Mouse (Mus musculus) kidney, postnatal 0 days (tissue): Measurements from ENCODE around the gene Slc11a1. TPM values are rescaled to one million over a fixed set of nuclear protein-coding genes. Genes with fewer than 3 reads are reported as not detected.
A peak's percentile ranks its signal among the peaks of the same experiment; 100 is the strongest.
"Not testable (repeated sequence)": the region's sequence is repeated elsewhere in the genome, so short reads cannot be mapped to it uniquely, and the experiment has no call there.

Experiments
- ATAC-seq: fragments of 200-750 bp; cut with Nextera tagmentation; replicated peaks from 2 replicates; pipeline ENCODE4 v1.8.0; 2017; ENCODE audit warnings: low read depth, moderate number of reproducible peaks, moderate TSS enrichment, moderate library complexity; ENCODE audit not compliant: low FRiP score
- DNase-seq: peaks from one replicate; pipeline ENCODE4 v3.0.0-alpha.2; 2016; ENCODE audit warnings: low spot score
- H3K27ac ChIP-seq: fragments of 300-500 bp; sonication (generic); 2 replicates; pipeline ENCODE4 v1.5.1; 2014; ENCODE audit warnings: mild to moderate bottlenecking
- H3K27me3 ChIP-seq: fragments of 300-500 bp; sonication (generic); 2 replicates; pipeline ENCODE4 v1.6.1; 2014; ENCODE audit warnings: low read length, mixed read lengths; ENCODE audit not compliant: insufficient read depth
- H3K36me3 ChIP-seq: fragments of 300-500 bp; sonication (generic); 2 replicates; pipeline ENCODE4 v1.6.1; 2014; ENCODE audit warnings: low read length, mixed read lengths; ENCODE audit not compliant: insufficient read depth
- H3K4me1 ChIP-seq: fragments of 300-500 bp; sonication (generic); replicated peaks from 2 replicates; pipeline ENCODE4 v1.6.1; 2014; ENCODE audit warnings: antibody characterized with exemption, low read length, mixed read lengths; ENCODE audit not compliant: insufficient read depth
- H3K4me2 ChIP-seq: fragments of 300-500 bp; sonication (generic); 2 replicates; pipeline ENCODE4 v1.6.1; 2014; ENCODE audit warnings: mild to moderate bottlenecking, low read length, moderate library complexity, mixed read lengths
- H3K4me3 ChIP-seq: fragments of 300-500 bp; sonication (generic); replicated peaks from 2 replicates; pipeline ENCODE4 v1.5.1; 2014; ENCODE audit warnings: low read depth, low read length
- H3K9ac ChIP-seq: fragments of 300-500 bp; sonication (generic); 2 replicates; pipeline ENCODE4 v1.6.1; 2014; ENCODE audit warnings: low read depth, low read length
- H3K9me3 ChIP-seq: fragments of 300-500 bp; sonication (generic); replicated peaks from 2 replicates; pipeline ENCODE4 v1.6.1; 2016; ENCODE audit warnings: low read length, inconsistent platforms, mixed read lengths
- CTCF ChIP-seq: IDR thresholded peaks from 2 replicates; pipeline ENCODE4 v1.5.1; 2016; ENCODE audit warnings: antibody characterized with exemption, low read depth, mild to moderate bottlenecking, moderate library complexity
- WGBS: fragments of 180-500 bp; shearing (Covaris S2); extraction: QIAGEN DNeasy Blood & Tissue Kit; methylation state at CpG from one replicate; pipeline ENCODE4 v1.1.7; 2014; 5-methylcytosine and 5-hydroxymethylcytosine counted together
- polyA plus RNA-seq: library from polyadenylated mRNA; unstranded; fragments of >200 nt; fragmentation: Nextera tagmentation; extraction: Ambion mirVana; gene quantifications from 2 replicates; pipeline ENCODE4 v1.2.1, GENCODE M21; 2015

Slc11a1 gene
- polyA plus RNA-seq, 1 experiment from 2014 or later = 3.6 TPM

GRCm38 (mm10) chr1:74393010-74393409 is 18.0 kb downstream of the Slc11a1 start:
- peak overlapping the region; percentile 93 for H3K4me3 ChIP-seq
- peaks cover 23% of the 10 kb centered on the region for H3K4me1 ChIP-seq
- DNase-seq = no peak
- H3K9me3 ChIP-seq = no peaks in the 10 kb centered on the region
- no peaks in the 10 kb centered on the region for H3K27me3 ChIP-seq
- H3K27ac ChIP-seq = peak overlapping the region; percentile 100
- TF ChIP-seq CTCF = peak; percentile 22; the same call in 1 of the 2 replicates
- 26% methylated on average over 7 of the region's 7 CpGs for WGBS
- peak overlapping the region; percentile 93 for H3K4me2 ChIP-seq
- no peak for ATAC-seq
- peaks cover 15% of the 10 kb centered on the region for H3K36me3 ChIP-seq
- H3K9ac ChIP-seq = peak overlapping the region; percentile 100

GRCm38 (mm10) chr1:74393697-74394096 is 18.7 kb downstream of the Slc11a1 start:
- Histone ChIP-seq H3K9me3 (no peaks in the 10 kb centered on the region), H3K9ac (no peak overlapping the region), H3K36me3 (peaks cover 15% of the 10 kb centered on the region), H3K4me1 (peaks cover 23% of the 10 kb centered on the region), H3K4me2 (no peak overlapping the region), H3K27me3 (no peaks in the 10 kb centered on the region), H3K27ac (peak overlapping the region; percentile 19; the same call in 1 of the 2 replicates), H3K4me3 (no peak overlapping the region)
- 86% methylated on average over 9 of the region's 9 CpGs for WGBS
- no peak for TF ChIP-seq CTCF
- DNase-seq (no peak), ATAC-seq (no peak)

- Histone ChIP-seq H3K36me3 (peaks cover 15% of the 10 kb centered on the region), H3K4me2 (no peak overlapping the region), H3K9me3 (no peaks in the 10 kb centered on the region), H3K9ac (no peak overlapping the region), H3K4me3 (no peak overlapping the region), H3K4me1 (peaks cover 23% of the 10 kb centered on the region), H3K27ac (peak overlapping the region; percentile 19; the same call in 1 of the 2 replicates), H3K27me3 (no peaks in the 10 kb centered on the region)
- ATAC-seq (no peak), DNase-seq (no peak)
- no peak for TF ChIP-seq CTCF
- 90% methylated on average over 9 of the region's 9 CpGs for WGBS
Measured at GRCm38 (mm10) chr1:74394311-74394710, 19.3 kb downstream of the Slc11a1 start.

- H3K4me3 ChIP-seq = no peak overlapping the region
- H3K9me3 ChIP-seq = no peaks in the 10 kb centered on the region
- 90% methylated on average over 15 of the region's 15 CpGs for WGBS
- no peak overlapping the region for H3K9ac ChIP-seq
- no peak overlapping the region for H3K4me2 ChIP-seq
- H3K36me3 ChIP-seq = peaks cover 15% of the 10 kb centered on the region
- DNase-seq = no peak
- ATAC-seq = no peak
- TF ChIP-seq CTCF = no peak
- peaks cover 23% of the 10 kb centered on the region for H3K4me1 ChIP-seq
- no peak overlapping the region for H3K27ac ChIP-seq
- H3K27me3 ChIP-seq = no peaks in the 10 kb centered on the region
Measured at GRCm38 (mm10) chr1:74394858-74395257, 19.9 kb downstream of the Slc11a1 start.

GRCm38 (mm10) chr1:74395290-74395689 is 20.3 kb downstream of the Slc11a1 start:
- 82% methylated on average over 13 of the region's 13 CpGs for WGBS
- H3K4me1 ChIP-seq = peaks cover 19% of the 10 kb centered on the region
- H3K27ac ChIP-seq = no peak overlapping the region
- no peaks in the 10 kb centered on the region for H3K27me3 ChIP-seq
- TF ChIP-seq CTCF = no peak
- ATAC-seq = no peak
- no peaks in the 10 kb centered on the region for H3K9me3 ChIP-seq
- peaks cover 15% of the 10 kb centered on the region for H3K36me3 ChIP-seq
- no peak overlapping the region for H3K4me3 ChIP-seq
- no peak overlapping the region for H3K9ac ChIP-seq
- no peak for DNase-seq
- H3K4me2 ChIP-seq = no peak overlapping the region

GRCm38 (mm10) chr1:74396456-74397222 is 21.6 kb downstream of the Slc11a1 start:
- DNase-seq, H3K27me3 ChIP-seq, H3K9ac ChIP-seq, ATAC-seq, H3K9me3 ChIP-seq: not testable (repeated sequence)
- H3K27ac ChIP-seq = peak overlapping the region; percentile 89
- H3K36me3 ChIP-seq = peaks cover 15% of the 10 kb centered on the region
- 0 out of 2 replicates have a peak overlapping the region, but pooled peaks have one; percentile 29 for H3K4me3 ChIP-seq
- peak overlapping the region; percentile 54 for H3K4me2 ChIP-seq
- WGBS = 6% methylated on average over 11 of the region's 12 CpGs
- H3K4me1 ChIP-seq = peaks cover 11% of the 10 kb centered on the region; the same call in 1 of the 2 replicates
